Mouse (Mus musculus) spleen, postnatal 4 days (tissue): ENCODE results near the gene Lrba.

ENCODE experiments used
- DNase-seq, 2 experiments: peaks; one replicate each; pipeline ENCODE4 v3.0.0; 2022; ENCODE audit warnings: low spot score in 2 of 2

Gene Lrba

DNA sequence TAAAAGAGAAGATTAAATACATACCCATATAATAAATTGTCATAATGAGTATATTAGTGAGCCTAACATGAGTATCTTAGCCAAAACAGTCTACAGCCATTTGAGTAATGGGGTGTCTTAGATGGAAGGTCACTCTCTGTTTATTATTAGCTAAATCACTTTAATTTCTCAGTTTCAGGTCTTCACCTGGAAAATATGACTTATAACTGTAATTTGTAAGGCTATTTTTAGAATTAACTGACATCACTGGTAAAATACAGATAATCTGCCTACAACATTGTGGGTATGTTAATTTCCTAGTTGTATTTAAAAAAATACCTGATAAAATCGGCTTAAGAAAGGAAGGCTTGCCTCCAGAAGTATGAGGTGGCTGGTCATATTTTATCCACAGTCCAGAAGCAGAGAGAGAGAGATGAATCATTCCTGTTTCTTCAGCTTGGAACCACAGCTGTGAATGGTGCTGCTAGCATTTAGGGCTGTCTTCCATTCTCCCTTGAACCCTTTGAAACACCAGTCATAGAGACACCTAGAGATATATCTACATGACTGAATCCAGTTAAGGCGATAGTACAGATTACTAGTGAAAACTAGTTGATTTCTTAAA, 294.1 kb downstream of the Lrba start:
- no peak for DNase-seq

DNA sequence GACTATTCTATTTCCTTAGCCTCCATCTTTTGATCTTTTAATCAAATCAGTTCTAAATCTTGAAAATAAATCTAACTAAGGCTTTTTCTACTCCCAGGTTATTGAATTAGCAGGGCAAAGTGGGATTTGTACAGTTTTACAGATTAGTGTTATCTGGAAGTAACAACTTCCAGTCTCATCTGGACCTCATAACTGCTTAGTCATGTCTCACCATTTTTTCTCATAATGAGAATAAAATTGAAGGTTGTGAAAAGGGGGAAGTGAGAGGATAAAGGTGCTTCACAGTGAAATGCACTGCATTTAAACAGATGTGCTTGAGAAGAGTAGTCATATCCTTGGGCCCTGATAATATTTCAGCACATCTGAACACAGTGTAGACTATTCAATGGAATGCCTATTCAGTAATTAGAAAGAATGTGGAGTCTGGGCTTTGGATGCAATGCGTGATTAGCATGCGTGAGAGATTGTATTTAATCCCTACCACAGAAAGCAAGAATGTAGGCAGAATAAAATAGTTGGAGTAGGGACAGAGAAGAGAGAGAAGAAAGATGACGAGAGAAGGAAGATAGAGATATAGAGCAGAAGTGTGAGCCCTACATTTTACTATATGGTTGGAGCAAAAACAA, 298.5 kb downstream of the Lrba start:
- no peak for DNase-seq

DNA sequence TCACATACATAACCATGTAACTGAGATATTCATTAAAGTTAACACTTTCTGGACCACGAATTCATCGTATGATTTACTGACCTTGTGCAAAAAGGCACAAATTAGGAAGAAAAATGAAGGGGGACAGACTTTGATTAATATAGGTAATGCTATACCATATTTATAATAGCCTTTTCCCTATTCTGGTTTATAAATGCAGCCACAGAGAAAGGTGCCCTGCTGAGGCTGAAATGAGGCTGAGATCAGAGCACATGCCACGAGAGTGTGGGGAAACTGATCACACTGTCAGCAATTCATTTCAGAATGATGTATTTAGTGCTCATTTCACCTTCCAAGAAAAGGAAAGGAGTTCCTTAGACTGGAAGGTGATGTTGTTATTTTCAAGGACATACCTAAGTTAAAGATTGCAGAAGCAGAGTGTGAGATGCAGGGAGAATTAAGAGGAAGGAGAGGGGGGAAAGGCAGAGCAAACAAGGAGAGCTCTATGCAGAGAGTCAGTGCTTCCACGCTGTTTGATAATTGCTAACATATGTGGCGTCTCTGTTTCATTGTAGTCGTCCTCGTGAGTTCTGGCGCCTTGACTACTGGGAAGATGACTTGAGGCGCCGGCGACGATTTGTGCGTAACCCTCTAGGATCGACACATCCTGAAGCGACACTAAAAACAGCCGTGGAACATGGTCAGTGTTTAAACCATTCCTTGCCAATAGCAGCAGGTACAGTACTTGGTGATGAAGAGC, 307.2 kb downstream of the Lrba start:
- DNase-seq = no peak

DNA sequence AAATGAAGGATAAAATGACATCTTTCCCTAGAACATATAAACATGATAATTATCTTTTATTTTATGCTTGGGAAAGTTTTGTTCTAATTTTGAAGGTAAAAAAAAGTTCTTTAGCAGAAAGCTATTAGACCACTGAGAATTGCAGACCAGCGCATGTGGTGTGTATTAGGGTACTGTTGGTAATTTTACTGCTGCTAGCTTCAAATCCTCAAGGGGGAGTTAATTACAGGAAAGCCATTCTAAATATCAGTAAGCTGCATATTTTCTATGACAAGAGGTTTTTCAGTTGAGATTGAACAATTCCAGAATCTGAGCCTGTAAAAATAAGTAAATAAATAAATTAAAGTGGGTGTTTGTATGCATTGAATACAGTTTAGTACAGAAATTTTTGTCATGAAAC, 312.3 kb downstream of the Lrba start:
- DNase-seq = no peak

DNA sequence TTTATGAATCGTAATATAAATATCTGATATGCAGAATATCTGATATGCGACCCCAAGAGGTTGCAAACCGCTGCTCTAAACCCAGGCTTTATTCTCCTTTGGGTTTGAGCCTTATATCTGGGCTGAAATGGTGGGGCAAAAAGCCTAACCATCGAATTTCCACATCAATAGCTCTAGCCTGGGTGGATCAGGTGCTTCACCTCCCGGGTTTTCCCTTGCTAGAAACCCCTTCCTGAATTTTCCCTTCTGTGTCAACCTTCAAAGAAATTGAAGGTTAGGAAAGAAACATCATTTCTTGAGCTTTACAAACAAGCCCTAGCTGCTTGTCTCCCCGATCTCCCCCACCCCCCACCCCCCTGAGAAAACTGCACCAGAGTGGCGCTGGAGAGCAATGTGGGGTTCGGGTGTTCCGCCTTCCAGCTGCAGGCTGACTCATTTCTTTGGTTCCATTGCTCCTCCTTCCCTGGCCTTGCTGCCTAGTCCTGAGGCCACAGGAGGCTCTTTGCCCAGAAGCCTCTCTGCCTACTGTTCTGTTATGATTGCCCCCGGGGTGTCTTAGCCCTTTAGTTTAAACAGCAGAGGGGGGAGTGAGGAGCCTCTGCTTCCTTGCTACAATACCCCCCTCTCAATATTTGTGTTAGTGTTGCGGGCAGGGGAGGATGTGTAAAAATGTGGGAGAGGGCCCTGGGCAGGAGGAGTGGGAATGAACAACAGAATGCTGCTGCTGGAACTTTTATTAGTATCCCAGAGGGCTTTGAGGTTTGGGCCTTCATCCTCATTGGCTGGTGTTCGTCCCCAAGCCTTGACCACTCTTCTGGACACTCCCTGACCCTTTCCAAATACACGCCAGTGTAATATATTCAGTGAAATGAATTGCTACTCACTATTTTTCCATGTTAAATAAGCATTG, 314.4 kb downstream of the Lrba start:
- DNase-seq = no peak

DNA sequence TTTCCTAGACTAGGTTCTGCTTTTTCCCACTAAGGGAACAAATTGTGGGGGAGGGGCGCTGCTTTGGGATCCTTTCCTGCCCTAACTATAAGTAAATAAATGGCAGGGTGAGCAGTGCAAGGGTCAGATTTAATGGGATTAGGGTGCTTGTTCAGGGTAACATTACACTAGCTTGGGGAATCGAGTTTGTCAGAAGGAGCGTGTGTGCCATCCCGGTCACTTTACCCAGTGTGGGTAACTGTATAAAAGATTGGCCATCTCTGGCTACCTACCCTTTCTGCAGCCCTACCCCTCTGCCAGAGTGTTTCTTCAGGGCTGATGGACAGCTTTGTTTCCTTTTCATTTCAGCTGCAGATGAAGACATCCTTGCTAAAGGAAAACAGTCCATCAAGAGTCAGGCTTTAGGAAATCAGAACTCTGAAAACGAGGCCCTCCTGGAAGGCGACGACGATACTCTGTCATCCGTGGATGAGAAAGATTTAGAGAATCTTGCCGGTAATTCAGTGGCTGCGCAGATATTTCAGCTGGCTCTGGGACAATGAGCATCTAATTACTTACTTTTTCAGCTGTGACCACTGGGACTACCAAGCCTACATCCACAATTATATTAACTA, 315.2 kb downstream of the Lrba start:
- no peak for DNase-seq

DNA sequence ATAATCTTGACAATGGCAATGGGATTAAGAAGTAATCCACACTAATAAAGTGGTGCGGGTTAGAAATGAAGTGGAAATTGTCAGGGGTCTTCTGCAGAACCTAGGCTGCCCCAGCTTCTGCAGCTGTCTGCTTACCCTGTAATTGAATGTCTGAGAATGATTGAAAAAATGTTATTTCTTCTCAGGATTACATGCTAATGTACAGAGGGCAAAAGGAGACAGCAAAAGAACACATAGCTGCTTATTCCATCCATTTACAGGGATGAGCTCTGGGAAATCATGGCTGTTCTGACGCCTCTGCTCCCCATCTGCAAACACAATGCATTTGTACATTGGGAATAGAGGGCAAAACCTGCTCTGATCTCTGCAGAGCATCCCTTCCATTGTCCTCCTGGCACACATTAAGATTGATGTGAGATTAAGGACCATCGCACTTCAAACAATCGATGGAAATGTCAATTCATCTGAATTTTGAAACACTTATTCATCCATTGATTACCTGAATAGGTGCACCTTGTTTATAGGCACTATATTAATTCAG, 316.7 kb downstream of the Lrba start:
- no peak for DNase-seq

DNA sequence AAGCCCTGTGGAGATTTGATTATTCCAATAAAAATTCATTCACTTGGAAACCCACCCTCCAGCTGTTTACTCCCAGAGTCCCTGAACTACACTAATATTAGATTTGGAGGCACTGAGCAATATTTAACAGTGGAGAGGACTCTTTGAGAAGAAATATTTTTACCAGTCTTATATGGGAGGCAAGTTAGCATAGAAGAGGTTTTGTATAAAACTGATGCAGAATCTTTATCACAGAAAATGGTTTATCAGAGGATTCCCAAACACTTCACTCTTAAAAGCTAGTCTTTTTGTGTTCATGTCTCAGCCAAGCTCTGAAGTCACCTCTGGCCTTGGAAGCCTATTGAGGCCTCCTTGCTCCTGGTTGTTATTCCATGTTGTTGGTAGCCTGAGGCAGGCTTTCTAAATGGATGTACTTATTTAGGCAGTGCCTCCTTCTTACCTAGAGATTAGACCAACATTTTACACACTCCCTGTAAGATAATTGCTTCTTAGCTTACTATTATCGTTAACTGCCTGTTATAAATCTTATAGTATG, 317.4 kb downstream of the Lrba start:
- DNase-seq = no peak

DNA sequence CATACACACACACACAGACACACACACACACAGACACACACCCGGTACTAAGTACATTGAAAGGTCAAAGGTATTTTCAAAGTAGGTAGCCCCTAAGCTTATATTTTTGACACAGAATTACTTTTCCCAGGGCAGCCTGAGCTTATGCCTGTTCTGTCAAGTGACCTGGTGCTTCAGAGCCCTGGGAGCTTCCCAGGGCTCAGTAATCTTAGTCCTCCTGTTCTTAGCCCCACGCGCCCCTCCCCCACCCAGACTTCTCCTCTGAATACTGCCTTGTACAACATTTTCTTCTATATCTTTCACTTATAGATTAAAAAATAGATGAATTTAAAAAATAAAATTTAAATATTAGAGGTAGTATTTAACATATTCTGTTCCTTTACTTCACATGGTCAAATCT, 320.3 kb downstream of the Lrba start:
- DNase-seq = no peak

DNA sequence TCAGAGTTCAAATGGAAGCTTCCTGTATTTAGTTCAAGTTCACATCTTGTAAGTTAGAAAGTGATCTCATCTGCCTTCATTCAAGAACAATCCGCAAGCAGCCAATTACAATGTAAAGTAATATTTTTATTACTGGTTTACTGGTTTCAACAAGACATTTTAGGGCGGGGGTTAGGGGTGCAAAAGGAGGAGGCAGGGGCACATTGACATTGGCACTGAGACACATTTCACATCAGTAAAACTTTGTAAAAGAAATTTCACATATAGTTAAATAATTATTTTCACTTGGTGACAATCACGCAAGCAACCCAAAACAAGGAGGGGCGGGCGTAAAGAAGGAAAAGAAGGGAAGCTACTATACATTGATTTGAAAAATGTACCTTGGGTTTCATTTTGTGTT, 321.5 kb downstream of the Lrba start:
- no peak for DNase-seq

DNA sequence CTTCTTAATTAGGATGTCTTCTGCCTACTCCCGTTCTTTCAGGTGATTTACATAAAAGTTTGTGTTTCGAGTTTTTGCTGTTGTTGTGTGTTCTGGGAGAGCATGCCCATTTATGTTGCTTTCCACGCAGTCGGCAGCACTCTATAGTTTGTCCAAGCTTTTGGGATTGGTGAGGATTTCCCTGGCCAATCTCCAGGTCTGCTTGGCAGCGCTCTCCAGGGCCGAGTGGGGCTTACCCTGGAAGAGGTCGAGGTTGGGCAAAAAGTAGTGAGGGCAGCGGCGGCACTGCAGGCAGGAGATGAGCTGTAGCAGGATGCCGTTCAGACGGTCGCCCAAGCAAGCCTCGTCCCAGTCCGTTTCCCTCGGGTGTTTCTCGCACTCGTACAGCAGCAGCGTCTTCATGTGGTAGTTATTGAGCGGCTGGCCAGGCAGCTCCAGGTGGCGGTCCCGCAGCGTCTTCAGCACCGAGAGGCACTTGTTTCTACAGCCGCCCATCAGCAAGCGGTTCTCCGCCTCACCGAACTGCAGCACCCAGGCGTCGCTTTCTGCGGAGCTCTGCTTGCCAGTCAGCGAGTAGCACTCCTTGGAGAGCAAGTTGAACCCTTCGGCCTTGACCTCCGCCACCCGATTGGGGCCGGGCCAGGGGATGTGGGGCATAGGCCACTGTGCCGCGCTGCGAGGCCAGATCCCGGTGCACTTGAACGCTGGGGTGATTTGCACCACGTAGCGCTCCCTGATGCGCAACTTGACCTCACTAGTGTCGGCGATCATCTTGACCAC, 322.2 kb downstream of the Lrba start:
- DNase-seq = peak; percentile 19 to 73

DNA sequence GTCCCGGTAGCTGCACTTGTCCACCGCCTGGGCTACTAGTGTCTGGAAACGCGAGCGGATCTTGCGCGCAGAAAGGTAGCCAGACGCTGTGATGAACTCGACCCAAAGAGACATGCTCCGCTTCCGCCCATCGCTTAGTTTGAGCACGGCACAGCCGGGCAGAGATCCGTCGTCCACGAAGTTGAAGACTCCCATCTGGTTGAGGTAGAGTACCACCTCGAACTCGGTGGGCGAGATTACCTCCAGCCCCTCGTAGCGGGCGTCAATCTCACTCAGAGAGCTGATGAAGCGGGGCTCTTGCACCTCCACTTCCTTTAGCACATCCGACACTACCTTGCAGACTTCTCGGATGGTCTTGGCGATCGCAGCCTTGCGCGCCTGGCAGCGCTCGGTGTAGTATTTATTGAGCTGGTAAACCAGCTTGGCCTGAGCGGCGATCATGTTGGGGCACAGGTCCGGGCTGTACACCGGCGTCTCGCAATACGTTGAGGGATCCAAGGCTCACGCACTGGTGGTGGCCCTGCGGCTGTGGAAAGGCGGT, 322.8 kb downstream of the Lrba start:
- DNase-seq = peak in 1 of 2 experiments; percentile 64

DNA sequence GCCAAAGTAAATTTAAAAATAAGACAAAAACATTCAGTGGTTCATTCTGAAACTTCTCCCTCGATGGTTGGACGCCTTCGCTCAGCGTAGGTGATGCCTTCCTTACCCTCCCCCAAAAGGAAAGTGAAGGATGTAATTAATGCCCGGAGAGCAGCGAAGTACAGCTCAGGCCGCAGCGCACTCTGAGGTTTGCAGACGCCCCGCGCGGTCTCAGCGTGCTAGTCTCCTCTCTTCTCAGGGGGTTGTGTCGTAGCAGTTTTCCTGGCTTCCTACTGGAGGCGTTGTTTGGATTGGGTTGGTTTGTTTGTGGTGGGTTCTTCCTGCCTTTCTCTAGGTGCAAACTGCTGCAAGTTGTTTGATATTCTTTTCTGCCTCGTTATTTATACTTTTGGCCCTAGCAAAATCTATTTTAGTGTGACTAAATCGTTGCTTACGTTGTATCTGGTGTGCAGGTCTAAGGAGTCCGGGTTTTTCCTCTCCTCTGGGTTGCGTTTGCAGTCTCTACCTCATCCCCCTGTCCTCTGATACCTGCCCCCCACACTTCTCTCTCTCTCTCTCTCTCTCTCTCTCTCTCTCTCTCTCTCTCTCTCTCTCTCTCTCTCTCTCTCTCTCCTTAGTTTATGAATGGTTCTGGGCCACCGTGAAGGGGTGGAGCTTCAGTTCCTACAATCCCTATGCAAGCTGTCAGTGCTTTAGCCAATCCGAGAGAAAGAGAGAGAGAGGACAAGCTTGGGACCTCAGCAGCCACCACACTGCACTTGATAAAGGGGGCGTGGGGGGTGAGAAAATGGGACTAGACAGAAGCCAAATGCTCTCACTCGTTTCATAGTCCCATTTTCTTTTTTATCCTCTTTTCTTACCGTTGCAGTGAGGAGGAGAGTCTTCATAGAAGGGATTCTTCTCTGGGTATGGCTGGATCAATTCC, 323.9 kb downstream of the Lrba start, which contains the start of gene Mab21l2:
TSS of gene Mab21l2 (minus strand) at position 539 of the 925 bp plus-strand sequence.
- DNase-seq = no peak

DNA sequence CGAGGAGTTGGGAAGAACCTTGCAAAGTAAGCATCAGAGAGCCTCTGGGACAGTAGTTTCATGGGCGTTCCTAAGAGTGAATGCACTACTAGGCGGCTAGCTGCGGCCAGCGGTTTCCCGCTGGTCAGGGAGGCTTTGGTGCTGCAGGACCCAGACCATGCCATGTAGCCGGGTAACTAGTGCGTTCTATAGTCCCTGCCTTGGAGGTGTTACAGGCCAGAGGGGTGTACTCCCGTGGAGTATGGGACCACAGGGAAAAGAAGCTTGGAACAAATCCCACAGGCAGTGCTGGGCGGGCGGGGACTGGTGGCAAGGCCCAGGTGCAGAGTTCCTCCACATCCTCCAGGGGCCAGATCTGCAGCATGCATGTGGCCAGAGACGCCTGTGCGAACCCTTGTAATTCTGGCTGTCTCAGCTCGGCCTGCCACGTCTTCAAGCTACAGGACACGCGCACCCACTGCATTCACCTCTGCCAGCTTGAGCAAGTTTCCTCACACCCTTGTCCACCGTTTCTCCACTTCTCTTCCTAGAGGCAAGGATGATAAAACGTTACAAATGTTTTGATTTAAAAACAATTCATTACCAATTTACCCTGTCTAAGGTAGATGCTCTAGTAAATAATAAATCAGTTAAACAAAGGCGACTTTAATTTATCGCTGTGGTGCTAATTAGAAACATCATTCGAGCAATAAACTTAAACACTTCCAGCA, 326.0 kb downstream of the Lrba start:
- no peak for DNase-seq

DNA sequence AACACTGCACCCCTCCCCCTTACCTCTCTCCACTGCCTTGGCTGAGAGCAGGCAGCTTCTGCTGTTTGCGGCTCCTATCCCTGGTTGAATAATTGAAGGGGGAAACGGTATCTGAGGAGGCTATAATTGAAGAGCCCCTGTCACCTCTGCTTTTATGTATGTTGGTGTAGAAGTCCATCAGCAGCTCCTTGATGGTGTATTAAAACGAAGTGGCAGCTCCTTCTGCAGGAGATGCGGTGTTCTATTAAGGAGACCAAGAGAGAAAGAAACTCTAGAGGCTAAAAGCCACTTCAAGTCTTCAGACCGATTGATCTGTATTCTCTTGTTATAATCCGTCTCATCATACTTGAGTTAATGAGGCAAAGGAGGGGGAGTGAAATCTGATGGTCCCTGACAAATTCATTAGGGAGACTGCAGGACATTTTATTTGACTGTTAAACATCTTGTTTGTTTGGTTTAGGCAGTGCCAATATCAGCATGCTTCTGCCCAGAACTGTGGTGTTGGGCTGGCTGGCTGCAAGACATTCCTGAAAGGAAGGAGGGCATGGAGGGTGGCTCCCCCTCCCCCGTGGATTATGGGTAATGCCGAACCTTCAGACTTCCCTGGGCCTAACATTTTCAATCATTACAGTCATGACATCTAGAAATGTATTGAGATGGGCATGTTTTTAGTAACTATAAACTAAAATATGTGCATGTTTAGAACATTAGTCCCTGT, 326.7 kb downstream of the Lrba start:
- DNase-seq = no peak

DNA sequence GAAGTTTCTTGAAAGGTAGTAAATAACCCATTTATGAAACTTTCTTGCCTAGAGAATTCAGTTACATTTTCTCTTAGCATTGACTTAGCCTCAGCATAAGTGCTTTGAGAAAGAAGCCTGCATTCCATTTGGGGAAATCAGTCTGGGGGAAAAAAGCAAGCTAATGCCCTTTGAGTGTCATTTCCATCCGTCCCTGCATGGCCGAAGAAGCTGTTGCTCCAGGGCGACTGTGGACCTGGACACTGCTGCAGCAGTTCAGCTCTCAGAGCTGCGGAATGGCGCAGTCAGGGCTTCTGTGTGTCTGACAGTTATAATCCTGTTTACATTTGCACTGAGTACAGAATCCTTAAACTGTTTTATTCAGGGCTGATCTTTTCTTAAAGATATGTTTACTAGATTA, 327.7 kb downstream of the Lrba start:
- DNase-seq = no peak

DNA sequence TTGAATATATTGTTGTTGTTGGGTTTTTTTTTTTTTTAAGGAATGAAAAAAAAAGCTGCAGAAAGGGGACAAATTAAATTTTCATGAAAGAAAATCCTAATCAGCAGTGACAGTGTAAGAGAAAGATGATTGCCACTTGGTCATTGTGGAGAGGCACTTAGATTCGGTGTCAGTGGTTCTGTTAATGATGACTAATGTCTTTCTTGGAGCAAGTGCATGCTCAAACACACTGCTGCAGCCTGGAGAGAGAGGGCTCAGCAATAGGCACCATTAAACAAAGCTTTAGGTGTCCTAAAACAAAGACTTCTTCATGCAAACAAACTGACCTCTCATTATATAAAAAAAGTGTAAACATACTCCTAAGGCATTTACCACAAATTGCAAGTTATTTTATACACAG, 334.5 kb downstream of the Lrba start:
- no peak for DNase-seq

DNA sequence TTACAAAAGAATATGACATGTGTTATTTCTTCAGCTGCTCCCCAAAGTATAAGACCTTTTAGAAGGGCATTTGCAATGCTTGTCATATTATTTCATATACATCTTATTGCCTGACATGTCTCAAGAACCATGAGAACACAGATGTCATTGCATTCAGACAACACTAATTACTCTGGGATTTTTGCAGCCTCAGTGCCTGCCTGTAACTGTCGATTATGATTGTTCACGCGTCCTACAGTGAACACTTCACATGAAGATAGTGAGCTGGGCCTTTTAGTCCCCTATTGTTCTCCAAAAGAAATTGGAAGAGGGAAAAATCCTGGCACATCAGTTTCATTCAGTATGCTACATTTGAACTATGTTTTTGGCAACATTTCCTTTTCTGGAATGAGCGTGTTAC, 335.2 kb downstream of the Lrba start:
- DNase-seq = no peak
